In the genomic region with DNA sequence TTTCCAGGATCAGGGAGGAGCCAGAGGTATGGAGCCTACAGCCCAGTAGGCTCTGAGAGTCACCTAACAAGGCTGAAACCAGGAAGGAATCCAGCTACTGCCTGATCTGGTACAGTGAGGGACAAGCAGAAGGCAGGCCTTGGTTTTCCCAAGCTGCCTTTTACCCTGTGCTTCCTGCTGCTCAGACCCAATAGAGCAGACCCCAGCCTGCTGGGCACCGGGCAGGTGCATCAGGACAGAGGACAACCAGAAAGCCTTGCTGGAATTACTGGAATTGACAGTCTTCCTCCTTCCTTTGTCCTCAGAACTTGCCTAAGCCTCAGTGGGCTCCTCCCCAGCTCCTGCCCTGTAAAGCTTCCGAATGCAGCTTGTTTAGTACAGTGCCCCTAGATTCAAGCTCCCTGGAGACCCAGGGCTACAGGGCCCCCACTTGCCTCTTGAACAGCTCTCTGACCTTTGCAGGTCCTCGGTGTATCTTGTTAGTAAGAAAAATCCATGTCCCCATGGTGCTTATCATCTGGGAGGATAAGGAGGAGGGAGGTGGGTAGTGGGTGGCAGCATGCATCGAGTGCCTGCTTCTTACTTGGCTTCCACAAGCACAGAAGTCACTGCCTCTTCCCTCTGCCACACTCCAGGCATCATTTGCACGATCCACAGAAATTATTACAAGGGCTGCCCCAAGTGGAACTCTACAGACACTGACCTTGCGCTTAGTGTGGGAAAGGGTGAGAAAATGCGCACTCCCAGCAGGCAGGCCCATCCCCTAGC, we compare ENCODE assay signal across 11 mouse cellular contexts. TPM values are rescaled to one million over a fixed set of nuclear protein-coding genes. Genes with fewer than 3 reads are reported as not detected.
A peak's percentile ranks its signal among the peaks of the same experiment; 100 is the strongest.
DNase-seq lines count a peak whose midpoint lies in the region; ATAC-seq lines count a peak whose summit lies in the region.
"Had no signal": no experiment of that assay in that cellular context is flagged by ENCODE, and none has a peak within 500 bp of the region (broad histone marks: within the 10 kb centered on the region; RNA-seq: fewer than 3 reads in every experiment).

No protein-coding gene starts in this region.

- H3K27ac ChIP-seq in kidney, embryonic 16.5 days (ENCODE audit: low read length): peak overlapping the region; percentile 82
- peak overlapping the region; percentile 82 for H3K27ac ChIP-seq in intestine, embryonic 14.5 days (ENCODE audit: low read depth)
- H3K27ac ChIP-seq in midbrain, embryonic 16.5 days (ENCODE audit: low read length): no peak overlapping the region
- H3K27ac ChIP-seq: forebrain, embryonic 12.5 days had no signal

- no peak overlapping the region for H3K4me2 ChIP-seq in kidney, embryonic 16.5 days (replicated peaks; ENCODE audit: low read depth, low read length)
- peak overlapping the region; percentile 7; the same call in 1 of the 2 replicates for H3K4me2 ChIP-seq in intestine, embryonic 14.5 days (ENCODE audit: low read length)
- no peak overlapping the region for H3K4me2 ChIP-seq in midbrain, embryonic 16.5 days (ENCODE audit: low read length)
- H3K4me2 ChIP-seq: forebrain, embryonic 12.5 days had no signal

- H3K9me3 ChIP-seq in kidney, embryonic 16.5 days (ENCODE audit: low read length): no peaks in the 10 kb centered on the region
- no peaks in the 10 kb centered on the region for H3K9me3 ChIP-seq in intestine, embryonic 14.5 days (ENCODE audit: control insufficient read depth, low read length)
- H3K9me3 ChIP-seq in midbrain, embryonic 16.5 days (replicated peaks; ENCODE audit: control insufficient read depth, low read length, poor library complexity, severe bottlenecking): no peaks in the 10 kb centered on the region
- H3K9me3 ChIP-seq: forebrain, embryonic 12.5 days had no signal

- H3K27me3 ChIP-seq in kidney, embryonic 16.5 days (ENCODE audit: insufficient read depth, low read length): no peaks in the 10 kb centered on the region
- no peaks in the 10 kb centered on the region for H3K27me3 ChIP-seq in intestine, embryonic 14.5 days (replicated peaks; ENCODE audit: control insufficient read depth, insufficient read depth, low read length)
- H3K27me3 ChIP-seq in midbrain, embryonic 16.5 days (ENCODE audit: control insufficient read depth, insufficient read depth, low read depth, low read length): no peaks in the 10 kb centered on the region
- H3K27me3 ChIP-seq: forebrain, embryonic 12.5 days had no signal

- peak overlapping the region; percentile 28; the same call in 1 of the 2 replicates for H3K9ac ChIP-seq in kidney, embryonic 16.5 days (replicated peaks; ENCODE audit: low read length)
- H3K9ac ChIP-seq in intestine, embryonic 14.5 days (ENCODE audit: low read length): 0 out of 2 replicates have a peak overlapping the region, but pooled peaks have one; percentile 0
- H3K9ac ChIP-seq in midbrain, embryonic 16.5 days (ENCODE audit: low read depth, low read length): peak overlapping the region; percentile 28; the same call in 1 of the 2 replicates
- H3K9ac ChIP-seq: forebrain, embryonic 12.5 days had no signal

- WGBS in kidney, embryonic 16.5 days: 49% methylated on average over 7 of the region's 7 CpGs
- 37% methylated on average over 7 of the region's 7 CpGs for WGBS in intestine, embryonic 14.5 days
- WGBS in midbrain, embryonic 16.5 days: 34% methylated on average over 7 of the region's 7 CpGs

- no peaks in the 10 kb centered on the region for H3K36me3 ChIP-seq in kidney, embryonic 16.5 days (ENCODE audit: insufficient read depth, low read length)
- H3K36me3 ChIP-seq in intestine, embryonic 14.5 days (ENCODE audit: control insufficient read depth, insufficient read depth, low read length): no peaks in the 10 kb centered on the region
- H3K36me3 ChIP-seq in midbrain, embryonic 16.5 days (ENCODE audit: control insufficient read depth, insufficient read depth, low read length): no peaks in the 10 kb centered on the region
- H3K36me3 ChIP-seq: forebrain, embryonic 12.5 days had no signal

- 0 out of 2 replicates have a peak, but pooled peaks have one; percentile 65 for ATAC-seq in frontal cortex, adult (ENCODE audit: low TSS enrichment)
- no peak for ATAC-seq in kidney, embryonic 16.5 days (ENCODE audit: low FRiP score, low TSS enrichment)
- peak; percentile 16; the same call in 1 of the 2 replicates for ATAC-seq in intestine, embryonic 14.5 days (replicated peaks; ENCODE audit: low FRiP score, low TSS enrichment, low read depth)
- ATAC-seq in midbrain, embryonic 16.5 days: no peak

- DNase-seq in frontal cortex, postnatal 36 days (ENCODE audit: low spot score in 2 of 2): no peak
- no peak for DNase-seq in kidney, adult 8-10 months
- peak; percentile 58 for DNase-seq in intestine, embryonic 14.5 days (ENCODE audit: low spot score)
- no peak for DNase-seq in cerebellum, postnatal 36 days
- DNase-seq in spleen, adult 12 weeks (ENCODE audit: low spot score): no peak
- DNase-seq: B cell, adult 2 months; cerebellum, postnatal 10 days had no signal

- H3K4me1 ChIP-seq in kidney, embryonic 16.5 days (ENCODE audit: insufficient read depth, low read length): peaks cover 45% of the 10 kb centered on the region
- H3K4me1 ChIP-seq in intestine, embryonic 14.5 days (replicated peaks; ENCODE audit: control insufficient read depth, insufficient read depth, low read length): peaks cover 24% of the 10 kb centered on the region
- H3K4me1 ChIP-seq in midbrain, embryonic 16.5 days (ENCODE audit: control insufficient read depth, insufficient read depth, low read length): peaks cover 20% of the 10 kb centered on the region

- no peak overlapping the region for H3K4me3 ChIP-seq in kidney, embryonic 16.5 days (ENCODE audit: low read length)
- no peak overlapping the region for H3K4me3 ChIP-seq in intestine, embryonic 14.5 days (ENCODE audit: low read depth, low read length)
- H3K4me3 ChIP-seq in midbrain, embryonic 16.5 days (ENCODE audit: low read depth, low read length): no peak overlapping the region
- H3K4me3 ChIP-seq: forebrain, embryonic 12.5 days had no signal

RNA-seq across cellular contexts. Expression of a gene that starts 17.2 kb away (rescaled TPM):
- 52.7 TPM in 2 replicates for polyA plus RNA-seq in kidney, embryonic 16.5 days (2015; fragmentation: Nextera tagmentation; extraction: Ambion mirVana)
- 75.1 and 86.2 TPM in 2 replicates for polyA plus RNA-seq in intestine, embryonic 14.5 days (2014; fragmentation: Nextera tagmentation; extraction: Ambion mirVana)
- polyA plus RNA-seq in midbrain, embryonic 16.5 days (2015; fragmentation: Nextera tagmentation; extraction: Ambion mirVana): 118 and 145 TPM in 2 replicates

RNA-seq across cellular contexts. Expression of a gene that starts 18.5 kb away (rescaled TPM):
- 2.8 and 4.0 TPM in 2 replicates for polyA plus RNA-seq in kidney, embryonic 16.5 days (2015; fragmentation: Nextera tagmentation; extraction: Ambion mirVana)
- polyA plus RNA-seq in intestine, embryonic 14.5 days (2014; fragmentation: Nextera tagmentation; extraction: Ambion mirVana): 3.4 and 5.2 TPM in 2 replicates
- 15.5 and 16.7 TPM in 2 replicates for polyA plus RNA-seq in midbrain, embryonic 16.5 days (2015; fragmentation: Nextera tagmentation; extraction: Ambion mirVana)

Comparison
In these comparisons a context has a peak if more than half of its experiments do, and no peak if none do; other contexts are left out.
1. ATAC-seq: peak in frontal cortex, adult (single experiment) and intestine, embryonic 14.5 days (single experiment); none in kidney, embryonic 16.5 days (single experiment) and midbrain, embryonic 16.5 days (single experiment).
2. Peak in every context shown above with its lines, with median percentiles within 50 percentile points of each other: H3K9ac ChIP-seq.